Mouse (Mus musculus) midbrain, embryonic 13.5 days (tissue): Measurements from ENCODE around the gene Lnpep. TPM values are rescaled to one million over a fixed set of nuclear protein-coding genes. Genes with fewer than 3 reads are reported as not detected.
A peak's percentile ranks its signal among the peaks of the same experiment; 100 is the strongest.
"Not testable (repeated sequence)": the region's sequence is repeated elsewhere in the genome, so short reads cannot be mapped to it uniquely, and the experiment has no call there.

Experiments used
- ATAC-seq: fragments of 200-750 bp; cut with Nextera tagmentation; 2 replicates; pipeline ENCODE4 v1.8.0; 2017; ENCODE audit warnings: mild to moderate bottlenecking, moderate TSS enrichment, moderate library complexity
- H3K27ac ChIP-seq: fragments of 300-500 bp; sonication (generic); 2 replicates; pipeline ENCODE4 v1.5.1; 2015; ENCODE audit warnings: inconsistent platforms, mild to moderate bottlenecking, moderate library complexity
- H3K27me3 ChIP-seq: fragments of 300-500 bp; sonication (generic); 2 replicates; pipeline ENCODE4 v1.6.1; 2015; ENCODE audit warnings: mild to moderate bottlenecking, inconsistent platforms
- H3K36me3 ChIP-seq: fragments of 300-500 bp; sonication (generic); 2 replicates; pipeline ENCODE4 v1.6.1; 2015; ENCODE audit warnings: mild to moderate bottlenecking, inconsistent platforms
- H3K4me1 ChIP-seq: fragments of 300-500 bp; sonication (generic); replicated peaks from 2 replicates; pipeline ENCODE4 v1.6.1; 2015; ENCODE audit warnings: inconsistent platforms
- H3K4me2 ChIP-seq: fragments of 300-500 bp; sonication (generic); replicated peaks from 2 replicates; pipeline ENCODE4 v1.6.1; 2015; ENCODE audit warnings: moderate library complexity, mild to moderate bottlenecking, inconsistent platforms
- H3K4me3 ChIP-seq: fragments of 300-500 bp; sonication (generic); replicated peaks from 2 replicates; pipeline ENCODE4 v1.5.1; 2015; ENCODE audit warnings: mild to moderate bottlenecking, inconsistent platforms
- H3K9ac ChIP-seq: fragments of 300-500 bp; sonication (generic); replicated peaks from 2 replicates; pipeline ENCODE4 v1.6.1; 2015; ENCODE audit warnings: mild to moderate bottlenecking, inconsistent platforms
- H3K9me3 ChIP-seq: fragments of 300-500 bp; sonication (generic); 2 replicates; pipeline ENCODE4 v1.6.1; 2016; ENCODE audit warnings: mild to moderate bottlenecking, inconsistent platforms
- WGBS: fragments of 180-500 bp; shearing (Covaris S2); methylation state at CpG from one replicate; pipeline ENCODE4 v1.1.7; 2015; 5-methylcytosine and 5-hydroxymethylcytosine counted together
- polyA plus RNA-seq: library from polyadenylated mRNA; unstranded; fragments of >200 nt; fragmentation: Nextera tagmentation; extraction: Ambion mirVana; gene quantifications from 2 replicates; pipeline ENCODE4 v1.2.1, GENCODE M21; 2015

The Lnpep gene
- polyA plus RNA-seq = 9.0 and 9.2 TPM in 2 replicates

DNA sequence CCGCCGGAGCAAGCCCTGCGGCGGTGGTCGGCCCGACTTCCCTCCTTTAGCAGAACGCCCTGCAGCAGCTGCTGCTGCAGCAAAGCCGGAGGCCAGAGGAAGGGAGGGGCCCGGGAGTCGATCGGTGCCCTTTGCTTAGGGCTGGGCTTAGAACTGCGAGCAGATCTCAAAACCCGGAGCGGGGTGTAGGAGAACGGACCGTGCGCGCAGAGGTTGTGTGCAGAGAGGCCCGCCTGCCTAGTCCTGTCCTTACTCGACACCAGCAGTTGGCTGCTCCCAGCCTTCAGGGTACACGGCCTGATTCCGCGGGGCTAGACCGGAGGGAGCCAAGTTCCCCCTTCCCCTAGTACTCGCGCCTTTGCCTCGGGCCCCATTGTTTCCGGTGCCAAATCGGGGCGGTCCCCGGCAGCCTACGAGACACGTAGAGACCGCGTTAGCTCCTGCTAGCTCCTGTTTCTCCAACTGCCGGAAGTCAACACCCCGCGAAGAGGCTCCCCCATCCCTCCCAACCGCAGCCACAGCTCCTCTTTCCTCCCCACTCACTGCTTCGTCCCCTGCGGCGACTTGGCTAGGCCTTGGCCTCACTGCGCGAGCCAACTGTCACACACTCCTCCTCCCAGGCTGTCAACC is at the start of gene Lnpep:
TSS of gene Lnpep (minus strand) at position 94 of the 630 bp plus-strand sequence.
- Histone ChIP-seq H3K4me3 (peak within 1 kb of the TSS; percentile 89), H3K36me3 (no peaks in the 10 kb centered on the region), H3K9me3 (no peaks in the 10 kb centered on the region), H3K27ac (peak within 1 kb of the TSS; percentile 100), H3K4me1 (peaks cover 25% of the 10 kb centered on the region), H3K4me2 (peak within 1 kb of the TSS; percentile 70), H3K9ac (peak within 1 kb of the TSS; percentile 91), H3K27me3 (no peaks in the 10 kb centered on the region)
- ATAC-seq = peak; percentile 96
- WGBS = under 1% methylated on average over 44 of the region's 44 CpGs

DNA sequence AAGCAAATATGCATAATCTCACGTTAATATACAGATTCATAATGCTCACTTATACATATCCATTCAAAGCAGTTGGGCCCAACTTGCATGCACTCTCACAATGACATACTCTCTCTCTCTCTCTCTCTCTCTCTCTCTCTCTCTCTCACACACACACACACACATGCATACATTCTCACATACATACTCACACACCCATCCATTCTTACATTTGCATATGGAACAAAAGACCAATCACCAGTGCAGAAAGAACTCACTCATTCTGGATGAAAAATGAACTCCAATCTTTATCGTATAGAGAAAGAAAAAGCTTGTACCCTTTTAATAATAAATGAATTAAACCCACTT is 31.0 kb upstream of the Lnpep start:
- Histone ChIP-seq H3K27ac (no peak overlapping the region), H3K9ac (no peak overlapping the region), H3K36me3 (no peaks in the 10 kb centered on the region), H3K4me1 (peaks cover 13% of the 10 kb centered on the region; the same call in 1 of the 2 replicates), H3K27me3 (no peaks in the 10 kb centered on the region), H3K4me2 (0 out of 2 replicates have a peak overlapping the region, but pooled peaks have one; percentile 4), H3K9me3 (no peaks in the 10 kb centered on the region), H3K4me3 (no peak overlapping the region)
- ATAC-seq = no peak
- WGBS = 19% methylated on average over 2 of the region's 2 CpGs

DNA sequence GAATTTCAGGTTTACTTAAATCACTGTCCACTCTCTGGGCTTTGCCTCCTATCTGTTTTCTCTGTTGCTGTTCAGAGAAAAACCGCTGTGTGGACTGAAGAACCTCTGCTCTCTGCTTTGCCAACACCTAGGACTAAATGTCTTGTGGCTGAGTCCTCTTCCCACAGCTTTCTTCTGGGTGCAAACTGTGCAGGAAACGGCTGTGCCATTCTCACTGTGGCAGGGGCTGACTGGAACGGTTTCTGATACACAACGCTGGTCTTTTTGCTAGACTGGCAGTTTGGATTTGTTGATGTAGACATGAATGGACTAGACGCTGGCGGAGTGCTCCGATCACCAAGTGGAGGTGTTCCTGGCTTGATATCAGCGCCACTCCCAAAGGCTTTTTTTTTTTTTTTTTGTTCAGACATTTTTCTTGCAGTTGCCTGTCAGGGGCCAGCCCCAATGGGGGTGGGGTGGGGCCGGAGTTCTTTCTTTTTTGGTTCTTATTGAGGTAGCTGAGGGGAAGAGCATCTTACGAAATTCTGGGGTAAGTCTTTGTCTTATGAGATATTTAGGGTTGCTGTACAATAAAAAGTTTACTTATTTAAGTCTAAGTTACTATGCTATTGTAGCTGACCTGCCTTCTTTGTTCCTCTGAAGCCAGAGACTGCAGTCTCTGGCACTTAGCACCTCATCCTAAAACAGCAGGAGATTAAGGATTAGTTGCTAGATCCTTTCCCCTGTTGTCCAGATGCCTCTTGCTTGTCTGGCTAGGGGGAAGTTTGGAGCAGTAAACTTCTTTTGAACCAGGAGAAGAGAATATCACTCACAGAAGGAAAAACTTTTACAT is 30.4 kb upstream of the Lnpep start:
- Histone ChIP-seq H3K4me3 (no peak overlapping the region), H3K36me3 (no peaks in the 10 kb centered on the region), H3K27ac (no peak overlapping the region), H3K4me1 (peaks cover 13% of the 10 kb centered on the region; the same call in 1 of the 2 replicates), H3K4me2 (peak overlapping the region; percentile 4; the same call in 1 of the 2 replicates), H3K9me3 (no peaks in the 10 kb centered on the region), H3K9ac (no peak overlapping the region), H3K27me3 (no peaks in the 10 kb centered on the region)
- WGBS = 10% methylated on average over 10 of the region's 10 CpGs
- ATAC-seq = no peak

DNA sequence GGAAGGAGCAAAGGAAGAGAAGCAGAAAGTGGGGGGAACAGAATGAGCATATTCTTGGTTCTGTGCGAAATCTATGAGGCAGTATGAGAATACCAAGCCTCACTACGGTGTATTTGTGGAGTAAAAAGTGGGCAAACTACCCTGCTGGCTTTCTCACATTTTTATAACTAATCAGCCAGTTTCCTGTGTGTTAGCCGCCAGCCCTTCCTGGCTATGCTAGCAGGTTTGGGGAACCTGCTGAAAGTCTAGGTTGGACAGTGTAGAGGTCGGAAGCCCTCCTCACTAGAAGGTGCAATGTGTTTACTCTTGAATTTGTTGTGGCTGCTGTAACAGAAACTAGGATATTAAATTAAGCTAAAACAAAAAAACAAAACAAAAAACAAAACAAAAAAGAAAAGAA is 27.7 kb upstream of the Lnpep start:
- Histone ChIP-seq H3K9me3 (no peaks in the 10 kb centered on the region), H3K27me3 (no peaks in the 10 kb centered on the region), H3K4me2 (no peak overlapping the region), H3K4me1 (peaks cover 13% of the 10 kb centered on the region; the same call in 1 of the 2 replicates), H3K4me3 (no peak overlapping the region), H3K9ac (no peak overlapping the region), H3K36me3 (no peaks in the 10 kb centered on the region), H3K27ac (no peak overlapping the region)
- ATAC-seq = no peak
- WGBS = 82% methylated on average over 4 of the region's 4 CpGs

DNA sequence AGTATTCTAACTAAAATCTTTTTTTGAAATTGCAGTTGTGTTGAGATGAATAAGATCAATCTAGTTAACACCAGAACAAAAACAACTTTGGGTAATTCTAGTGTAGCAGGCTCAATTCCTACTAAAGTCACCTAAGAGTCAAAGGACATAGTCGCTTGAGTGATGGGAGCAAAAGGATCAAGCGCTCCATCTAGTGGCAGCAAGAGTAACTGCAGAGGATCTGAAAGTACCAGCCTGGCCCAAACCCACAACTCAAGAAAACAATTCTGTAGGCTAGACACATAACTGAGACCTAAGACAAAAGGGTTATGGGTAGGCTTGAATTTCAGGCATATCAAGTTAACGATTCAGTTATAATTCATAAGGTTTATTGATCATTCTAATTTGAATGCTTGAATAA is 20.9 kb upstream of the Lnpep start:
- WGBS = 3% methylated on average over 3 of the region's 3 CpGs
- Histone ChIP-seq H3K4me2 (no peak overlapping the region), H3K27ac (no peak overlapping the region), H3K4me1 (no peaks in the 10 kb centered on the region), H3K27me3 (no peaks in the 10 kb centered on the region), H3K9me3 (no peaks in the 10 kb centered on the region), H3K9ac (no peak overlapping the region), H3K36me3 (no peaks in the 10 kb centered on the region), H3K4me3 (no peak overlapping the region)
- peak; percentile 73; the same call in 1 of the 2 replicates for ATAC-seq

DNA sequence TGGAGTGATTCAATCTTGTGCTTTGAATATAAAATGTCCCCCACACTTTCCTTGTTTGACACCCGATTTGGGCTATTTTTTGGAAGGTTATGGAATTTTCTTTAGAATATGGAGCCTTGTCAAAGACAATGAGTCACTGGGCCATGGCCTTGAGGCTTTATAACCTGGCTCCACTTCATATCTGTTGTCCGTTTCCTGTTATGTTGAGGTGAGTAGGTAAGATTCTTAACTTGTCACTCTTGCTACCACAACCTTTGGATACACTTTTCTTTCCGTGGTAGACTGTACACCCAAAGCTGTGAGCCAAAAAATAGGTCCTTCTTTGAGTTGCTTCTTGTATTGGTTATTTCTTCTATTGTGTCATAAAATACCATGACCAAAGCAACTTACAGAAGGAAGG is 12.5 kb upstream of the Lnpep start:
- WGBS = 83% methylated on average over 3 of the region's 3 CpGs
- no peak for ATAC-seq
- no peaks in the 10 kb centered on the region for H3K36me3 ChIP-seq
- H3K4me3 ChIP-seq = no peak overlapping the region
- H3K9ac ChIP-seq = no peak overlapping the region
- H3K27me3 ChIP-seq = no peaks in the 10 kb centered on the region
- H3K4me2 ChIP-seq = no peak overlapping the region
- H3K4me1 ChIP-seq = no peaks in the 10 kb centered on the region
- no peak overlapping the region for H3K27ac ChIP-seq
- H3K9me3 ChIP-seq = no peaks in the 10 kb centered on the region

DNA sequence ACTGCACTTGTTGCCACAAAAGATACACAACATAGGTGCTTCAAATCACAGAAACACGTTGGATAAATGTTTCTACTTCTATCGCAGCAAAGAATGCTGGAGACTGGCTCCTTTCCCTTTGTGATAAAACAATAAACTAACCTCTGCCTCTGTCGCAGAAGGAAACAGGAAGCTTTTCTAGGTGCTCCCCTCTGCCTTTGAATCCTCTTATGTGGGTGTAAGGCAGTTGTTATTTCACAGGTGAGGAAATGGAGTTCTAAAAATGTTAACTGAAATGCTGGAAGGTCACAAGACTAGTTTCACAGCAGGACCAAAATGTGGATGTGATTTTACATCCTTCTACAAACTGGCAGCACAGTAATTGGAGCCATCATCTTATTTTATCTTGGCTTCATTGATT is 11.3 kb upstream of the Lnpep start:
- no peak overlapping the region for H3K27ac ChIP-seq
- H3K27me3 ChIP-seq = no peaks in the 10 kb centered on the region
- WGBS = 43% methylated on average over 3 of the region's 3 CpGs
- no peak overlapping the region for H3K9ac ChIP-seq
- H3K4me1 ChIP-seq = no peaks in the 10 kb centered on the region
- no peak overlapping the region for H3K4me3 ChIP-seq
- no peaks in the 10 kb centered on the region for H3K36me3 ChIP-seq
- no peaks in the 10 kb centered on the region for H3K9me3 ChIP-seq
- no peak overlapping the region for H3K4me2 ChIP-seq
- no peak for ATAC-seq

DNA sequence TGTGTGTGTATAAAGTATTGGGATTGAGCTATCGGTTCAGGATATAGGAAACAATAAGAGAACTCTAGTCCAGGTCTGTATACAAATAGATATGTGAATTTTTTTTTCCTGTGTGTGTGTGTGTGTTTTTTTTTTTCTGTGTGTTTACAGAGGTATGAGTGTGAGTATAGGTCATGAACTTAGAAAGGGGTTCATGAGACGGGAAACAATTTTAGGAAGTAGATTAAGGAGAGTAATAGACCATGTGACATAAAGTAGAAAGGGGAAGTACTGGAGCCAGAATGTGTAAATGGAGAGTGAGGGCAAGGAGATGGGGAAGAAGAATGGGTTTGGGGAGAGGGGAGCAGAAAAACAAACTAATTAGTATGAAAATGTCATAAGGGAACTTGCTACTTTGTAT is 9.2 kb upstream of the Lnpep start:
- WGBS = 94% methylated on average over 2 of the region's 2 CpGs
- no peak for ATAC-seq

DNA sequence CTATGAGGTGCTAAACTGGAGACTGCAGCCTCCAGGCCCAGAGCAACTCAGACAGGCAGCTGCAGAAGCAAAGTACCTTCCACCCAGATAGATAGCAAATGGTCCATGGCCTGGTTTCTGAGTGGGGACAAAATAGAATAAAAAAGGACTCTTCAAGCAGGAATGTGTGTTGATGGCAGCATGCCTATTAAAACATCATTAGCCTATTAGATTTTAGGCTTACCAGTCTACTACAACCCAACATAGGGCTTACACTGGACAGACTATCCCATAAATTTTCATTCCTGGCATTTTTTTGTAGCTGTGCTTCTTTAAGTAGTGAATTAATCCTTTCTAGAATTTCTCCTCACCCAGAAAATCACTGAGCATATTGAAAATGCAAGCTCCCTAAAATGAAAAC is 7.1 kb upstream of the Lnpep start:
- ATAC-seq = no peak
- Histone ChIP-seq H3K27me3 (no peaks in the 10 kb centered on the region), H3K4me1 (no peaks in the 10 kb centered on the region), H3K36me3 (no peaks in the 10 kb centered on the region), H3K4me2 (no peak overlapping the region), H3K4me3 (no peak overlapping the region), H3K9me3 (no peaks in the 10 kb centered on the region), H3K9ac (no peak overlapping the region), H3K27ac (no peak overlapping the region)

More for the DNA sequence above, 9.2 kb upstream of the Lnpep start:
- Histone ChIP-seq H3K4me2 (no peak overlapping the region), H3K9me3 (no peaks in the 10 kb centered on the region), H3K27me3 (no peaks in the 10 kb centered on the region), H3K36me3 (no peaks in the 10 kb centered on the region), H3K27ac (no peak overlapping the region), H3K9ac (no peak overlapping the region), H3K4me3 (no peak overlapping the region), H3K4me1 (no peaks in the 10 kb centered on the region)

DNA sequence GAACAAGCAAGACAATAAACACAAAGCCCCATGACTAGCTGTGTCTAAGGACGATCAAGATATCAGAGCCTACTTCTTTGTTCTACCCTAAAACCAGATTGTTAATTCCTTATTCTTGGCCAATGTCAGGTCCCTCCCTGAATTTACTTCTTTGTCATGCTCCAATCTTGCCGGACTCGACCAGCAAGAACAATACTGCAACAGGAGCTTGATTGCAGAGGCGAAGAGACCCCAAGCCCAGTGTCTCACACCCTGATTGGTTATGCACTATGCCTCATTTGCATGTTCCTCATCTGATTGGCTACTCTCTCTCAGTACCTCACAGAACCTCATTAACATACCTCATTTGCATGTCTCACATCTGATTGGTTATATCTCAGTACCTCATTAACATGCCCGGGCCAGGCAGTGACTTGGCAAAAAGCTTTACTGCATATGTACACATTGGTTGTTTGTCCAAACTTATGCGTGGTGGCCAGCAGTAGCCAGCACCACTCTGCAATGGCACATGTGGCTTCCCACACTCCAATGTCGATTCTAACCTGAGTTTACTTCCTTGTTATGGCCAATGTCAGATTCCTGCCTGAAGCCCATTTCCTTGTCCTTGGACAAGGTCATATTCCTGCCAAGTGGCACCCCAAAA is 3.5 kb upstream of the Lnpep start:
- not testable (repeated sequence) for H3K36me3 ChIP-seq

DNA sequence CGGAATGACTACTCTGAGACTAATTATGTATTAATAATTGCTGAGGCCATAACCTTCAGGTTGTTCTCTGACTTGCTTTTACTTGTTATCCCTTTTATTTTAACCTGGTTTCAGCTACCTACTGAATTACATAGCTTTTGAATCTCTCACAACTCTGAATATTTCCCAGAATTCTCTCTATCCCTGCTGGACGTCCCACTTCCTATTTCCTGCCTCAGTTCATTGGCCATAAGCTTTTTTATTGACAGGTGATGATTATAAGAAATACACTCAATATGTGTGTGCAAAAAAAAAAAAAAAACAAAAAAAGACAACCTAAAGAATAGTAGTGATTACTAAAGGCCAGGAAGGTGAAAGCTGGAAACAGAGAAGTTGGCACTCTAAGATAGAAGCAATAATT is 2.7 kb upstream of the Lnpep start:
- H3K9ac ChIP-seq = no peak overlapping the region
- H3K27me3 ChIP-seq = no peaks in the 10 kb centered on the region
- no peaks in the 10 kb centered on the region for H3K9me3 ChIP-seq
- no peaks in the 10 kb centered on the region for H3K36me3 ChIP-seq
- ATAC-seq = no peak
- H3K4me1 ChIP-seq = peaks cover 15% of the 10 kb centered on the region
- WGBS = 90% methylated on average over 2 of the region's 2 CpGs
- no peak overlapping the region for H3K4me3 ChIP-seq
- no peak overlapping the region for H3K4me2 ChIP-seq
- no peak overlapping the region for H3K27ac ChIP-seq

More for the DNA sequence above, 3.5 kb upstream of the Lnpep start:
- WGBS = 89% methylated on average over 7 of the region's 7 CpGs
- not testable (repeated sequence) for H3K9ac ChIP-seq, H3K9me3 ChIP-seq, H3K27ac ChIP-seq, H3K4me3 ChIP-seq, H3K27me3 ChIP-seq, ATAC-seq, H3K4me2 ChIP-seq, H3K4me1 ChIP-seq
